ENCODE assay signal across 9 mouse cellular contexts in genomic region chr2:76647441-76647869, GRCm38 (mm10). TPM values are rescaled to one million over a fixed set of nuclear protein-coding genes. Genes with fewer than 3 reads are reported as not detected.
DNase-seq lines count a peak whose midpoint lies in the region; ATAC-seq and TF ChIP-seq lines count a peak whose summit lies in the region.
"Had no signal": no experiment of that assay in that cellular context is flagged by ENCODE, and none has a peak within 500 bp of the region (broad histone marks: within the 10 kb centered on the region; RNA-seq: fewer than 3 reads in every experiment).

No protein-coding gene starts in this region.

- peak overlapping the region; percentile 76 for H3K4me2 ChIP-seq in hindbrain, embryonic 13.5 days

- peak; percentile 63 for DNase-seq in embryo, embryonic 10 days (ENCODE audit: low spot score)
- no peak for DNase-seq in embryo, embryonic 9.5 days (ENCODE audit: extremely low spot score)
- no peak for DNase-seq in thymus, adult 2 months
- no peak for DNase-seq in thymus, postnatal 36 days
- DNase-seq in c-Kit-positive CD71-positive TER-119-positive erythroid progenitor cells, embryonic 14.5 days (ENCODE audit: low spot score) = no peak
- DNase-seq in adrenal gland, adult 2 months = no peak

- no peak for TF ChIP-seq POLR2A in thymus, adult 2 months (IDR thresholded peaks at IDR 0.05; ENCODE audit: control insufficient read depth, extremely low read depth, insufficient read depth, low read length, poor library complexity)

- H3K4me1 ChIP-seq in thymus, adult 2 months (replicated peaks; ENCODE audit: control insufficient read depth, insufficient read depth, low read length) = peaks cover 5% of the 10 kb centered on the region
- H3K4me1 ChIP-seq in hindbrain, embryonic 13.5 days (replicated peaks) = peaks cover 16% of the 10 kb centered on the region
- H3K4me1 ChIP-seq in megakaryocyte, embryonic 14.5 days = peaks cover 40% of the 10 kb centered on the region

- peak; percentile 70 for ATAC-seq in hindbrain, embryonic 13.5 days (ENCODE audit: low FRiP score)

- no peaks in the 10 kb centered on the region for H3K9me3 ChIP-seq in hindbrain, embryonic 13.5 days
- H3K9me3 ChIP-seq in megakaryocyte, embryonic 14.5 days = no peaks in the 10 kb centered on the region

- H3K4me3 ChIP-seq in thymus, adult 2 months (ENCODE audit: control insufficient read depth, insufficient read depth, low read length) = peak overlapping the region; percentile 89
- peak overlapping the region; percentile 84 for H3K4me3 ChIP-seq in hindbrain, embryonic 13.5 days
- H3K4me3 ChIP-seq in megakaryocyte, embryonic 14.5 days (replicated peaks) = peak overlapping the region; percentile 94

- H3K9ac ChIP-seq in hindbrain, embryonic 13.5 days = peak overlapping the region; percentile 93

- H3K27me3 ChIP-seq in thymus, adult 2 months (ENCODE audit: control insufficient read depth, insufficient read depth, low read length) = no peaks in the 10 kb centered on the region
- H3K27me3 ChIP-seq in hindbrain, embryonic 13.5 days = no peaks in the 10 kb centered on the region
- no peaks in the 10 kb centered on the region for H3K27me3 ChIP-seq in megakaryocyte, embryonic 14.5 days (replicated peaks)

- H3K36me3 ChIP-seq in thymus, adult 2 months (ENCODE audit: control insufficient read depth, insufficient read depth, low read length) = no peaks in the 10 kb centered on the region
- peaks cover 15% of the 10 kb centered on the region for H3K36me3 ChIP-seq in hindbrain, embryonic 13.5 days
- H3K36me3 ChIP-seq in megakaryocyte, embryonic 14.5 days (replicated peaks; ENCODE audit: low read length) = peaks cover 19% of the 10 kb centered on the region

- H3K27ac ChIP-seq in thymus, adult 2 months (ENCODE audit: control insufficient read depth, insufficient read depth, low read length) = no peak overlapping the region
- H3K27ac ChIP-seq in hindbrain, embryonic 13.5 days = peak overlapping the region; percentile 96

- 1% methylated on average over 31 of the region's 32 CpGs for WGBS in thymus, adult 2 months
- under 1% methylated on average over 21 of the region's 32 CpGs for WGBS in hindbrain, embryonic 13.5 days

- no peak for TF ChIP-seq CTCF in thymus, adult 2 months (IDR thresholded peaks at IDR 0.05; ENCODE audit: borderline replicate concordance, control insufficient read depth, extremely low read depth, insufficient read depth, low read length, poor library complexity)

RNA-seq across cellular contexts. Expression of gene Prkra, which starts 0.4 kb away (rescaled TPM):
- polyA plus RNA-seq in thymus, adult 2 months (2012; rRNA removed) = 8.7 and 9.1 TPM in 2 replicates
- polyA plus RNA-seq in hindbrain, embryonic 13.5 days (2015; fragmentation: Nextera tagmentation; extraction: Ambion mirVana) = 107 and 111 TPM in 2 replicates
- 2.1 and 12.2 TPM in 2 replicates for polyA plus RNA-seq in megakaryocyte, embryonic 14.5 days (2012; ENCODE audit: insufficient read depth, low replicate concordance)
- 10 to 100 TPM; 21.0 to 25.2 TPM for total RNA-seq in adrenal gland, adult 2 months (2021)
- polyA plus RNA-seq in adrenal gland, adult 2 months (2012; rRNA removed) = 19.8 and 21.3 TPM in 2 replicates

RNA-seq across cellular contexts. Expression of gene Pjvk, which starts 0.8 kb away (rescaled TPM):
- not detected in 2 replicates for polyA plus RNA-seq in thymus, adult 2 months (2012; rRNA removed)
- polyA plus RNA-seq in hindbrain, embryonic 13.5 days (2015; fragmentation: Nextera tagmentation; extraction: Ambion mirVana) = 0.55 and 0.74 TPM in 2 replicates
- not detected in 2 replicates for polyA plus RNA-seq in megakaryocyte, embryonic 14.5 days (2012; ENCODE audit: insufficient read depth, low replicate concordance)
- under 1 TPM in 1 of 2 experiments, not detected in 1; 0.24 TPM for total RNA-seq in adrenal gland, adult 2 months (2021)
- not detected in 2 replicates for polyA plus RNA-seq in adrenal gland, adult 2 months (2012; rRNA removed)
- total RNA-seq: left cerebral cortex, postnatal 14 days had no signal

RNA-seq across cellular contexts. Expression of gene Fkbp7, which starts 25.5 kb away (rescaled TPM):
- 1.2 and 1.3 TPM in 2 replicates for polyA plus RNA-seq in thymus, adult 2 months (2012; rRNA removed)
- polyA plus RNA-seq in hindbrain, embryonic 13.5 days (2015; fragmentation: Nextera tagmentation; extraction: Ambion mirVana) = 18.8 and 22.4 TPM in 2 replicates
- polyA plus RNA-seq in megakaryocyte, embryonic 14.5 days (2012; ENCODE audit: insufficient read depth, low replicate concordance) = not detected in 2 replicates
- 10 to 100 TPM; 22.8 to 33.6 TPM for total RNA-seq in adrenal gland, adult 2 months (2021)
- 0.21 and 0.57 TPM in 2 replicates for polyA plus RNA-seq in adrenal gland, adult 2 months (2012; rRNA removed)

RNA-seq across cellular contexts. Expression of gene Plekha3, which starts 27.6 kb away (rescaled TPM):
- polyA plus RNA-seq in thymus, adult 2 months (2012; rRNA removed) = 12.9 and 13.7 TPM in 2 replicates
- polyA plus RNA-seq in hindbrain, embryonic 13.5 days (2015; fragmentation: Nextera tagmentation; extraction: Ambion mirVana) = 6.4 and 9.2 TPM in 2 replicates
- 2.0 and 3.5 TPM in 2 replicates for polyA plus RNA-seq in megakaryocyte, embryonic 14.5 days (2012; ENCODE audit: insufficient read depth, low replicate concordance)
- 10 to 100 TPM; 45.2 to 57.6 TPM for total RNA-seq in adrenal gland, adult 2 months (2021)
- polyA plus RNA-seq in adrenal gland, adult 2 months (2012; rRNA removed) = 15.2 and 16.6 TPM in 2 replicates
